8 mouse cellular contexts compared by ENCODE assay signal in the genomic region with DNA sequence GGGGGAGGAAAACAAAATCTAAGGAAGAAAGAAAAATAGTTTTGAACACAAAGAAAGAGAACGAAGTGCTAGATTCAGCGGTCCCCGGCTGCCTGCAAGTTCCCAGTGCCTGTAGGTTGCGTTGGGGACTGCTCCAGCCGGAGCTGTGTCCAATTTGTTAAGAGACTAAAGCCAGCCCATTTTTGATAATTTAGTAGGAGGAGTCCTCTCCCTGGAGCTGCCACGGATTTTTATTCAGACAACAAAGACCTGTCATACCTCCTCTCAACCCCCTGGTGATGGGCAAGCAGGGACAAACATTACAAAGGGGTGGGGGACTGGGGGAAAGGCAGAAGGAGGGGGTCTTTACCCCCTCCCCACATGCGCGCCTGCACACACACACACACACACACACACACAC. TPM values are rescaled to one million over a fixed set of nuclear protein-coding genes. Genes with fewer than 3 reads are reported as not detected.
A peak's percentile ranks its signal among the peaks of the same experiment; 100 is the strongest.
DNase-seq lines count a peak whose midpoint lies in the region; ATAC-seq lines count a peak whose summit lies in the region.

No protein-coding gene starts in this region.

- no peaks in the 10 kb centered on the region for H3K9me3 ChIP-seq in hindbrain, embryonic 13.5 days
- H3K9me3 ChIP-seq in midbrain, embryonic 14.5 days (ENCODE audit: control insufficient read depth, low read length) = no peaks in the 10 kb centered on the region

- peak; percentile 27 for DNase-seq in kidney, adult 9 months
- no peak for DNase-seq in kidney, adult 11 months
- DNase-seq in embryo, embryonic 10 days (ENCODE audit: low spot score) = peak; percentile 65
- peak; percentile 83 for DNase-seq in midbrain, embryonic 14.5 days
- no peak for DNase-seq in right cerebral cortex, postnatal 4 days
- no peak for DNase-seq in frontal cortex, postnatal 25 days (ENCODE audit: low spot score in 2 of 2)
- no peak for DNase-seq in adrenal gland, postnatal 25 days

- H3K27ac ChIP-seq in hindbrain, embryonic 13.5 days = peak overlapping the region; percentile 61
- peak overlapping the region; percentile 97 for H3K27ac ChIP-seq in midbrain, embryonic 14.5 days (replicated peaks; ENCODE audit: low read depth, low read length)

- H3K27me3 ChIP-seq in hindbrain, embryonic 13.5 days = peaks cover 86% of the 10 kb centered on the region
- peaks cover 44% of the 10 kb centered on the region for H3K27me3 ChIP-seq in midbrain, embryonic 14.5 days (ENCODE audit: control insufficient read depth, insufficient read depth, low read length)

- 0% methylated on average over 8 of the region's 8 CpGs for WGBS in hindbrain, embryonic 13.5 days
- WGBS in midbrain, embryonic 14.5 days = 0% methylated on average over 8 of the region's 8 CpGs

- H3K9ac ChIP-seq in hindbrain, embryonic 13.5 days = peak overlapping the region; percentile 66; the same call in 1 of the 2 replicates
- peak overlapping the region; percentile 93 for H3K9ac ChIP-seq in midbrain, embryonic 14.5 days (replicated peaks; ENCODE audit: low read length)

- peak overlapping the region; percentile 38 for H3K4me3 ChIP-seq in hindbrain, embryonic 13.5 days
- peak overlapping the region; percentile 47 for H3K4me3 ChIP-seq in midbrain, embryonic 14.5 days (replicated peaks; ENCODE audit: low read depth, low read length)

- no peaks in the 10 kb centered on the region for H3K36me3 ChIP-seq in hindbrain, embryonic 13.5 days
- H3K36me3 ChIP-seq in midbrain, embryonic 14.5 days (ENCODE audit: control insufficient read depth, insufficient read depth, low read length) = peaks cover 10% of the 10 kb centered on the region

- ATAC-seq in hindbrain, embryonic 13.5 days (ENCODE audit: low FRiP score) = peak; percentile 58
- peak; percentile 74 for ATAC-seq in midbrain, embryonic 14.5 days (ENCODE audit: low FRiP score, low TSS enrichment)

- peaks cover 25% of the 10 kb centered on the region for H3K4me1 ChIP-seq in hindbrain, embryonic 13.5 days (replicated peaks)
- H3K4me1 ChIP-seq in midbrain, embryonic 14.5 days (ENCODE audit: control insufficient read depth, insufficient read depth, low read length) = no peaks in the 10 kb centered on the region; the same call in 1 of the 2 replicates

- peak overlapping the region; percentile 51 for H3K4me2 ChIP-seq in hindbrain, embryonic 13.5 days
- H3K4me2 ChIP-seq in midbrain, embryonic 14.5 days (ENCODE audit: low read length) = peak overlapping the region; percentile 63

RNA-seq across cellular contexts. Expression of a gene that starts 6.1 kb away (rescaled TPM):
- 20.5 and 26.4 TPM in 2 replicates for polyA plus RNA-seq in hindbrain, embryonic 13.5 days (2015; fragmentation: Nextera tagmentation; extraction: Ambion mirVana)
- polyA plus RNA-seq in midbrain, embryonic 14.5 days (2014; fragmentation: Nextera tagmentation; extraction: Ambion mirVana) = 114 and 129 TPM in 2 replicates
- total RNA-seq in adrenal gland, postnatal 25 days (2021) = not detected in 2 replicates

RNA-seq across cellular contexts. Expression of a gene that starts 14.3 kb away (rescaled TPM):
- polyA plus RNA-seq in hindbrain, embryonic 13.5 days (2015; fragmentation: Nextera tagmentation; extraction: Ambion mirVana) = 35.4 and 37.1 TPM in 2 replicates
- 47.4 and 52.1 TPM in 2 replicates for polyA plus RNA-seq in midbrain, embryonic 14.5 days (2014; fragmentation: Nextera tagmentation; extraction: Ambion mirVana)
- 11.3 and 21.2 TPM in 2 replicates for total RNA-seq in adrenal gland, postnatal 25 days (2021)

Comparison
In these comparisons a context has a peak if more than half of its experiments do, and no peak if none do; other contexts are left out.
1. DNase-seq: peak in kidney, adult 9 months (single experiment), embryo, embryonic 10 days (single experiment) and midbrain, embryonic 14.5 days (single experiment); none in kidney, adult 11 months (single experiment), right cerebral cortex, postnatal 4 days (single experiment), frontal cortex, postnatal 25 days (0 of 2) and adrenal gland, postnatal 25 days (single experiment).